Mouse (Mus musculus): ENCODE measurements at regions not wholly inside any gene's neighbourhood (a gene's known extent, or its start where the extent isn't known, plus 50 kb on each side); places are given as distances from the start of the nearest gene placed in this dataset.

- Histone ChIP-seq H3K4me3 (replicated peaks; ENCODE audit: low read length) (no peak overlapping the region), H3K27ac (replicated peaks; ENCODE audit: low read depth, low read length) (no peak overlapping the region), H3K4me1 (ENCODE audit: control insufficient read depth, insufficient read depth, low read length) (no peaks in the 10 kb centered on the region), H3K9me3 (ENCODE audit: control insufficient read depth, low read length) (no peaks in the 10 kb centered on the region), H3K9ac (ENCODE audit: low read depth, low read length, severe bottlenecking) (no peak overlapping the region), H3K36me3 (ENCODE audit: control insufficient read depth, insufficient read depth, low read length) (no peaks in the 10 kb centered on the region), H3K27me3 (ENCODE audit: control insufficient read depth, insufficient read depth, low read length) (no peaks in the 10 kb centered on the region), H3K4me2 (replicated peaks; ENCODE audit: low read depth, low read length, severe bottlenecking) (no peak overlapping the region)
- ATAC-seq (ENCODE audit: low FRiP score, low read depth) (no peak), DNase-seq (ENCODE audit: low spot score) (no peak)
- 41% methylated on average over 8 of the region's 8 CpGs for WGBS
- no peak for TF ChIP-seq POLR2A (IDR thresholded peaks at IDR 0.05; ENCODE audit: borderline replicate concordance, extremely low read depth, insufficient read depth, insufficient read length)
Measured at GRCm38 (mm10) chr1:120911962-120912670, 309.9 kb downstream of the En1 start.

- Histone ChIP-seq H3K4me2 (replicated peaks; ENCODE audit: low read depth, low read length, severe bottlenecking) (no peak overlapping the region), H3K4me1 (ENCODE audit: control insufficient read depth, insufficient read depth, low read length) (no peaks in the 10 kb centered on the region), H3K27me3 (ENCODE audit: control insufficient read depth, insufficient read depth, low read length) (no peaks in the 10 kb centered on the region), H3K9me3 (ENCODE audit: control insufficient read depth, low read length) (no peaks in the 10 kb centered on the region), H3K4me3 (replicated peaks; ENCODE audit: low read length) (no peak overlapping the region), H3K9ac (ENCODE audit: low read depth, low read length, severe bottlenecking) (no peak overlapping the region), H3K27ac (replicated peaks; ENCODE audit: low read depth, low read length) (no peak overlapping the region), H3K36me3 (ENCODE audit: control insufficient read depth, insufficient read depth, low read length) (no peaks in the 10 kb centered on the region)
- DNase-seq (ENCODE audit: low spot score) (no peak), ATAC-seq (ENCODE audit: low FRiP score, low read depth) (no peak)
- WGBS, result 62% methylated on average over 3 of the region's 3 CpGs
- TF ChIP-seq POLR2A (IDR thresholded peaks at IDR 0.05; ENCODE audit: borderline replicate concordance, extremely low read depth, insufficient read depth, insufficient read length), result no peak
Measured at GRCm38 (mm10) chr1:120921540-120921939, 319.3 kb downstream of the En1 start.

GRCm38 (mm10) chr1:120925271-120925670 lies 323.1 kb downstream of the En1 start:
- no peak overlapping the region for H3K4me3 ChIP-seq (replicated peaks; ENCODE audit: low read length)
- ATAC-seq (ENCODE audit: low FRiP score, low read depth), result no peak
- H3K4me1 ChIP-seq (ENCODE audit: control insufficient read depth, insufficient read depth, low read length), result no peaks in the 10 kb centered on the region
- DNase-seq (ENCODE audit: low spot score), result no peak
- H3K27me3 ChIP-seq (ENCODE audit: control insufficient read depth, insufficient read depth, low read length), result no peaks in the 10 kb centered on the region
- H3K27ac ChIP-seq (replicated peaks; ENCODE audit: low read depth, low read length), result no peak overlapping the region
- no peak overlapping the region for H3K9ac ChIP-seq (ENCODE audit: low read depth, low read length, severe bottlenecking)
- no peak for TF ChIP-seq POLR2A (IDR thresholded peaks at IDR 0.05; ENCODE audit: borderline replicate concordance, extremely low read depth, insufficient read depth, insufficient read length)
- WGBS, result 79% methylated on average over 3 of the region's 3 CpGs
- H3K4me2 ChIP-seq (replicated peaks; ENCODE audit: low read depth, low read length, severe bottlenecking), result no peak overlapping the region
- H3K9me3 ChIP-seq (ENCODE audit: control insufficient read depth, low read length), result no peaks in the 10 kb centered on the region
- no peaks in the 10 kb centered on the region for H3K36me3 ChIP-seq (ENCODE audit: control insufficient read depth, insufficient read depth, low read length)

GRCm38 (mm10) chr1:120930141-120930540 lies 327.9 kb downstream of the En1 start:
- no peaks in the 10 kb centered on the region for H3K4me1 ChIP-seq (ENCODE audit: control insufficient read depth, insufficient read depth, low read length)
- ATAC-seq (ENCODE audit: low FRiP score, low read depth) (no peak), DNase-seq (ENCODE audit: low spot score) (no peak)
- no peaks in the 10 kb centered on the region for H3K27me3 ChIP-seq (ENCODE audit: control insufficient read depth, insufficient read depth, low read length)
- no peak overlapping the region for H3K4me2 ChIP-seq (replicated peaks; ENCODE audit: low read depth, low read length, severe bottlenecking)
- WGBS, result 84% methylated on average over 7 of the region's 7 CpGs
- no peak overlapping the region for H3K4me3 ChIP-seq (replicated peaks; ENCODE audit: low read length)
- no peak overlapping the region for H3K9ac ChIP-seq (ENCODE audit: low read depth, low read length, severe bottlenecking)
- no peaks in the 10 kb centered on the region for H3K9me3 ChIP-seq (ENCODE audit: control insufficient read depth, low read length)
- no peak for TF ChIP-seq POLR2A (IDR thresholded peaks at IDR 0.05; ENCODE audit: borderline replicate concordance, extremely low read depth, insufficient read depth, insufficient read length)
- no peak overlapping the region for H3K27ac ChIP-seq (replicated peaks; ENCODE audit: low read depth, low read length)
- no peaks in the 10 kb centered on the region for H3K36me3 ChIP-seq (ENCODE audit: control insufficient read depth, insufficient read depth, low read length)

- ATAC-seq (ENCODE audit: low FRiP score, low read depth) (no peak), DNase-seq (ENCODE audit: low spot score) (no peak)
- H3K9me3 ChIP-seq (ENCODE audit: control insufficient read depth, low read length), result no peaks in the 10 kb centered on the region
- H3K9ac ChIP-seq (ENCODE audit: low read depth, low read length, severe bottlenecking), result no peak overlapping the region
- no peak overlapping the region for H3K4me2 ChIP-seq (replicated peaks; ENCODE audit: low read depth, low read length, severe bottlenecking)
- 83% methylated on average over 3 of the region's 3 CpGs for WGBS
- no peaks in the 10 kb centered on the region for H3K36me3 ChIP-seq (ENCODE audit: control insufficient read depth, insufficient read depth, low read length)
- TF ChIP-seq POLR2A (IDR thresholded peaks at IDR 0.05; ENCODE audit: borderline replicate concordance, extremely low read depth, insufficient read depth, insufficient read length), result no peak
- no peak overlapping the region for H3K4me3 ChIP-seq (replicated peaks; ENCODE audit: low read length)
- H3K4me1 ChIP-seq (ENCODE audit: control insufficient read depth, insufficient read depth, low read length), result no peaks in the 10 kb centered on the region
- H3K27ac ChIP-seq (replicated peaks; ENCODE audit: low read depth, low read length), result no peak overlapping the region
- H3K27me3 ChIP-seq (ENCODE audit: control insufficient read depth, insufficient read depth, low read length), result no peaks in the 10 kb centered on the region
Measured at GRCm38 (mm10) chr1:120935321-120935720, 333.1 kb downstream of the En1 start.
